Mouse (Mus musculus) frontal cortex, adult 2 months (tissue): ENCODE results near the gene Ncoa7. TPM values are rescaled to one million over a fixed set of nuclear protein-coding genes. Genes with fewer than 3 reads are reported as not detected.
"Not testable (repeated sequence)": the region's sequence is repeated elsewhere in the genome, so short reads cannot be mapped to it uniquely, and the experiment has no call there.

Experiments used
- DNase-seq, 2 experiments: peaks; one replicate each; pipeline ENCODE4 v3.0.0; 2022; ENCODE audit warnings: low spot score in 1 of 2; ENCODE audit errors: extremely low spot score in 1 of 2
- polyA plus RNA-seq: library from polyadenylated mRNA; depleted of rRNA; stranded (reverse); fragments of >200 nt; gene quantifications from 2 replicates; pipeline ENCODE4 v1.2.3, GENCODE M21; 2012

Ncoa7 gene
- polyA plus RNA-seq, 1 experiment: 46.7 TPM

DNA sequence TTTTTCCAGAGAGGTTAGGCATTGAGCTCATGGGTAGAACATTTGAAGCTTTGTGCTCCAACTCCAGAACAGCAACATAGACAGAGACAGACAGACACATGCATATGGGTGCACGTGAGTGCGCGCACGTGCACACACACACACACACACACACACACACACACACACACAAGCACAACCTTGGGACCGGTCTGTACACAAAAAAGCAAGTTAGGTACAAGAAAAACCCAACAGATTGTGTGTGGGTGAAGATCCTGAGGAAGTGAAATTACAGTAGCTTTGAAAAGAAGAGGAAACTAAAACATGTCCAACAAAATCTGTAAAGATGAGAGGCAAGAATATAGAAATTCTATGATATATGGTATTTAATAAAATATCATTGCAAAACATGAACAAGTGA is 13.6 kb downstream of the Ncoa7 start:
- DNase-seq: peak in 1 of 2 experiments; percentile 50

DNA sequence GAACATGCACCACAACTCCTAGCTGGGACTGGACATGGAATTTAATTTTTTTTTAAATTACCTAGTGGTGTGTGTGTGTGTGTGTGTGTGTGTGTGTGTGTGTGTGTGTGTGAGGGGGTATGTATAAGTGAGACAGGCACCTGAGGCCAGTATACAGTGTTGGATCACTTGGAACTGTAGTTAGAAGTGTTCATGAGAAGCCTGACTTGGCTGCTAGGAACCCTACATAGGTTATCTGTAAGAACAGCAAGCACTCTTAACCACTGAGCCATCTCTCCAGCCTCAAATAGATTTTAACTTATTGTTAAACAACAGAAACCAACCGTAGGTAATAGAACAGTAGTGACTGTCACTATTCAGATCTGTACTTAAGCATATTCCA is 14.8 kb downstream of the Ncoa7 start:
- no peak for DNase-seq

DNA sequence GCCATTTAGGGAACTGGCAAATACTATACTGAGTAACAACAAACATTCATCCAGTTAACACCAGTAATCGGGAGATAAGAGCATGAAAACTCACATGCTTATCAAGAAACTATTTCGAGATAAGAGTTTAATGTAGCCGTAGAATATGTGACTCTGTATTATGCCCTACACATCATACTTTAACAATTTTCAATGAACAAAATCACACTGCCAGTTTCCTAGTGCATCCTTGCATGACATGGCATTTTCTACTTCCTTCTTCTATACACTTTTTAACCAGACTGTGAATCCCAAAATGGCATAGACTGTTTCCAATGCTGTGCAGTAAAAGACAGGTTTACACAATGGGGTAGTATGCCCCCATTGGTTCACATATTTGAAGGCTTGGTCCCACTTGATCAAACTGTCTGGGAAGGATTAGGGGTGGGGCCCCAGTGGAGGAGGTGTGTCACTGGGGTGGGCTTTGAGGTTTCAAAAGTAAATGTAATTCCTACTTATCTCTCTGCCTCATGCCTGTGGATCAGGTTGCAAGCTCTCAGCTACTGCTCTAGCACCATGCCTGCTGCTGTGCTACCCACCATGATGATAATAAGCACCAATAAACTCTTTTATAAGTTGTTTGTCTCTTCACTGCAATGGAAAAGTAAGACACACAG is 15.3 kb downstream of the Ncoa7 start:
- DNase-seq: no peak

DNA sequence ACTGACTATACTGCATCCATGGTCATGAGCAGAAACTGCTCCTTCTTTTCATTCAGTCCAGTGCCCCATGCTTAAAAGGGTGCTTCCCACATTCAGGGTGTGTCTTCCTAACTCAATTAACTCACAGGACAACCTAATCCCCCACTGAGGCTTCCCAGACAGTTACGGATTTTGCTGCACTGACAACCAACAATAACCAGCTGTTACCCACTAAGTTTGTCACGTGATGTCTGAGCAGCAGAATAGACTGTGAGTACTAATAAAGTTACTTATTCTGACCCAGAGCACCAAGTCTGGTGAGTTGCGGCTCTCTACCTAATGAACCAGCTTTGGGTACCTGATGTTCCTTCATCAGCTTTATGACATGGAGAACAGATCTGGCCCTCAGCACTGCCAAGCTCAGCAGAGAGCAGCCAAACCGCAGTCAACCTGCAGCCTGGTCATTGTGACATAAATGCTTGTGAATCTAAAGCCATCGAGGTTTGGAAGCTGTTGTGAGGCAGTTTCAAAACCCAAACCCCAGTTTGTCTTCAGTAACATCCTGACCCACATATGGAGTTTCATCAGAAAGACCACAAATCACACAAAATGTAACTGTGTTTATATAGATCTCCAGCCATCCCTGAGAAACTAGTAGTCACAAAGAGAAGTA is 16.9 kb downstream of the Ncoa7 start:
- no peak for DNase-seq

DNA sequence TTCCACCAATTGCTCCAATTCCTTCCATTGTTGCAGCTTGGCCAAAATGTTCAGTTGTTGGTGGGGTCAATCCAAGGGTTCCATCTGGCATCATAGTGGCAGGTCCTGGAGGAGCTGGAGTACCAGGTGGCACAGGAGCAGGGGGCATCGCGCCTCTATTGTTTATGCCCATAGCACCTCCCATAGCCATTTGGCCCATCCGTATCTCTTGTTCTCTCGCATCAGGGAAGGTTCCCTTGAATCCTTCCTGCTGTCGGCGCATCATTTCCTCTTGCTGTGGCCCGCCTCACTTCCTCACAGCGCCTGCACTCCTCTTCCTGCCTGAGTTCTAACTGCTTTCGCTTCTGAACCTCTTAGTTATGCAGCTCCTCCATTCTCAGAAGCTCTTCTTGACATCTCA is 22.2 kb downstream of the Ncoa7 start:
- not testable (repeated sequence) for DNase-seq

DNA sequence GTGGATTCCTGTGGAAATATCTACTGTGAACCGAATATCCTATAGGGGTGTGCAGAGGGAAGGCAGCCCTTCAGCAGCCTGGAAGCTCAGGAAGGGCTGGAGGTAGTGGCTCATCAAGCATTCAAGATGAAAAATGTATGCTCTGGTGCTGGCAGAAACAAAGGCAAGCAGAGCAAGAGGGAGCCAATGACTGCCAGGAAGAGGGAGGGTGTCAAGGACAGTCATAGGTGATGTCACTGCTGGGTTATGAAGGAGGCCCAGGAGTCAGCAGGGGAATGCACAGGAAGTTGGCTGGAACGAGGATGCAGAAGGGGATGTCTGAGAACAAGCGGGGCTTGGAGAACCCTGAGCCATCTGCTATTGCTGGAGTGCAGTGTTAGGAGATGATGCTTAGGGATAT is 24.9 kb downstream of the Ncoa7 start:
- no peak for DNase-seq

DNA sequence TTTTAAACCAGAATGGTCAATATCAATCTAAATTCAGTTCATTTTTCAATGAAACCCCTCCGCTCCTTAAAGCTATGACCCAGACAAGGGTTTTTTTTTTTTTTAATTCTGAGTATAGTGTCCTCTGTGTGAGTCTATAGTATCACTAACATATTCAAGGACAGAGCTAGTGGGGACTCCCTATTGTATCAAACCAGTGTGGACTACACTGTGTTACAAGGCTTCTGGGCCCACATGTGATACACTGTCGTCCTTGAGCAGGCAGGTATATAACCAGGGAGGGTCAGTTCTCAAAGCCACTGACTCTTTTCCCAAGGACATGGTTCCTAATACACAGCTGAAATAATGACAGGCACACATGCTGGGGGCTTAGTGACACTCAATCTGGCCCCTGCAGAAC is 27.1 kb downstream of the Ncoa7 start:
- no peak for DNase-seq

DNA sequence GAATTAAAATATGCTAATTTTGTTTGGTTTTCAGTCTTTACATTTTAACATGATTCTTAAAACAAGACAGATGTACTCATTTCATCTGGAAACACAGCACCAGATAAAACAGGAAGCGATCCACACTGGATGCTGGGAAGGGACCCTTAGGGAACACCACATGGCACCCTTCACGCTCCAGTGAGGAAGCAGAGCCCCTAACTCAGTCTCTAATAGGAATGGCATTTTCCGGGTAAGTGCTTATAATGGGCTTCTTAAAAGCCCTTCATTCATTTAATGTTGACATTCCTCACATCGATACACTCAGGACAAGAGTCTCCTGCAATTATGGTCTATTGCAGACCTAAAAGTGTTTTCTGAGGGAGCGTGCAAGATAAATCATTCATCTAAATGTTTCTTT is 27.6 kb downstream of the Ncoa7 start:
- no peak for DNase-seq

DNA sequence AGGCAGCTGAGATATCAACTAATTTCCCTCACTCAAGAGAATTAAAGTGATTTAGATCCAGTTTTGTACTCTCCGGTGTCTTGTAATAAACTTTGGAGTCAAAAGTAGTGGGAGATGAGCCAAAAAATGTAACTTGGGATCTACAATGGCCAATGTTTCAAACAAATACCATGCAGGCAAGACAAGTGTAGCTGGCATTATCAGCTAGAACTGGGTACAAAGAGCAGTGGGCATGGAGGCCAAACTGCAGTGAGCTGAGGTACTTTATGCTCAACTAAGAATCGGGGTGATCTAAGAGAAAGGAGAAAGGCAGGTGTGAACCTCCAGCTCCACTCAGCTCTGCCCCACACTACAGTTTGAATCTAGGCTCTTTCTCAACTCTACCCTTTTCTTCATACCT is 28.7 kb downstream of the Ncoa7 start:
- DNase-seq: no peak

DNA sequence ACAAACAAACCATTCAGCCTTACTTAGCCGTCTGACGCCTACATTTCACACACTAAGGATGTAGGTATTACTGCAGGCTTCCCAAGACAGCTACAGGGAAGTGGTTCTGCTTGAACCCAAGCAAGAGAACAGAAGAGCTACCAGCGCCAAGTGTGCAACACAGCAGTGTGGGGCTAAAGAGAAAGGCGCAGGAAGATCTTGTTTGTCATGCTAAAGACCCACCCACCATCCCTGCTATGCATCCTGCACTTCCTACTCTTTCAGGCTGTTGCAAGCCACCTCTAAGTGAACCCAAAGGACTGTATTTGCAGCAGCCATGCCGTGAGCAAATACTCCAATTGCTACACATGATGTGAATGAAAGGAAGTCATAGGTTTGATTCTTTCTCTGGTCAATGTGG is 29.9 kb downstream of the Ncoa7 start:
- no peak for DNase-seq

DNA sequence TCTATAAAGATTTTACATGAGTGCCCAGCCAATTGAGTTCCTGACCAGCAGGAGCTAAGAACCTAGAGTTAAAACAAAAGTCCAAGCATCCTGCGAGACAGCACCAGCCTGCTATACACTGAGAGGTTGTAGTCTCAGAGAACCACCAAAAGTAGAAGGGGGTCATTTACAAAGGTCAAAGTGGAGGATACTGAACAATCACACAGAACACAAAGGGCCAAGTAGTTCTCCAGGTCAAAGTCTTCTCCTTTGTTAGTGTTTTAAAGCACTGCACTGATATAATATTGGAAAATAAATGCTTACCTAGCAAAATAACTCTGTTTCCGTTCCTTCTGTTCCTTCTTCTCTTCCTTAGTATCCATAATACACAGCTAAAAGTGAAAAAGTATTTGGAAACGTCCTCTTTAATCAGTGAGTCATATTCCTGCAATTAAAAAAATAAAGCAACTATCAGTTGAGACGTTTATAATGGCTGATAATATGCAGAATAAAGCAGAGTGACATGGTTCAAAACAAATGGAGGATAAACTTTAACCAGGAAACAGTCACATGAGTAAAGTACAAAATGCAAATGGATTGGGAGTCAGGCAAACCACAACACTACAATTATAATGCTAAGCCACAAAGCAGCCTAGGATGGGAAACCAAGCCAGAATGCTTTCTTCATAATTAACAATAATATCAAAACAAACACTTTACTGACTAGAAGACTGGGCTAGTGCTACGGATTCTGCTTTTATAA is 31.5 kb downstream of the Ncoa7 start:
- no peak for DNase-seq

DNA sequence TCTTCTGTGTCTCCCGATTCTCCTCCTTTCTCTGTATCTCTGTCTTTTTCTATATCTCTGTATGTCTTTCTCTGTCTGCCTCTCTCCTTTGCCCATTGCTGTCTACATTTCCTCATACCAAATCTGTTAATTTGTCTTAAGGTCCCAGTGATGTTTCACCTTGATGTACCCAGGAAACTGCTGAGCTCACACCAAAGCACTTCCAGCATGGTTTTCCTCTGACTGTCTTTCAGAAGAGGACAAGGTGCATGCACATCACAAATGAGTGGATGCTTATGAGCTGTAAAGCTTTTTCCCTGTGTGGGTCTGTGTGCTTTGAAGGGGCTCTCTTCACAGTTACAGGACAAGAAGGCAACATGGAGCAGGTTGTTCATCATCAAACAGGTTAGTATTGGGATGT is 34.3 kb downstream of the Ncoa7 start:
- DNase-seq: no peak

DNA sequence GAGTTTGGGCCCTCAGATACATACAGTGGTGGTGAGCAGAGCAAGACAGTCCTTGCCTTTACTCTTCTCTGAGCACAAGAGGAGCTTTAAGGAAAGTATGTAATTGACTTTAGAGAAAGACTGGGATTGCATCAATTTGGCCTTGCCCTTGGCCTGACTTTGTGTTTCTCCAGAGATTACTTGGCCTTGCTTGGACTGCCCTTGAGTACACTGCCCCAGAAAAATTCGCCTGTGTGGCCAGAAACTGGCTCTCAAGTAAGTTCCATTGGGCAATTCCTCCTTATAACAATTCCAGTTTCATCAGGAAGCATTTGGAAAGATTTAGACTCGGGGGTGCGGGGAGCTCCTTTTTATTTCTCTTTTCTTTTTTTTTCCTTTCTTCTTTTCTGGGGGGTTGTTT is 34.9 kb downstream of the Ncoa7 start:
- DNase-seq: no peak

DNA sequence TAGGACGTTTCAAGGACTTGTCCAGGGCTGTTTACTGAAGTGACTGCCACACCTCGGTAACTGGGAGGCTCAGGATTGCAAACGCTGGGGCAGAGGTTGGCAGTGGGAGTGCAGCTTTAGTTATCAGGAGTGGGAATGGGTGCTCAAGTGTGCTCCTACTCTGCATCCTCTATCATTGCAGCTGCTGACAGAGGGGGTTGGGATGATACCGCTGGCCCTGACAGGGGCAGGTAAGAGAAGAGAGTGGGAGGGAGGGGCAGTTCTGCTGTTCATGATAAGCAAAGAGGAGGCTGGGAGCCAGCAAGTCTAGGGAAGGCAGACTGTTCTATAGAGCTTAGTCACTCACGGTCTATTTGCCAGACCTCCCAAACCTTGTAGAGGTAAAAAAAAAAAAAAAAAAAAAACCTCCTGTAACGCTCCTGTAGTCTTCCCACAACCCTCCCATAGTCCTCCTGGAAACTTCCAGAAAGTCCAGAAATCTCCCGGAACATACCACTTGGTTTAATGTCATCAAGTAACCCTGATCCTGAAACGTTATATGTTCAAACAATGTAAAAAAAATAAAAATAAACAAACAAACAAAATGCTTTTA is 39.9 kb downstream of the Ncoa7 start:
- DNase-seq: no peak

DNA sequence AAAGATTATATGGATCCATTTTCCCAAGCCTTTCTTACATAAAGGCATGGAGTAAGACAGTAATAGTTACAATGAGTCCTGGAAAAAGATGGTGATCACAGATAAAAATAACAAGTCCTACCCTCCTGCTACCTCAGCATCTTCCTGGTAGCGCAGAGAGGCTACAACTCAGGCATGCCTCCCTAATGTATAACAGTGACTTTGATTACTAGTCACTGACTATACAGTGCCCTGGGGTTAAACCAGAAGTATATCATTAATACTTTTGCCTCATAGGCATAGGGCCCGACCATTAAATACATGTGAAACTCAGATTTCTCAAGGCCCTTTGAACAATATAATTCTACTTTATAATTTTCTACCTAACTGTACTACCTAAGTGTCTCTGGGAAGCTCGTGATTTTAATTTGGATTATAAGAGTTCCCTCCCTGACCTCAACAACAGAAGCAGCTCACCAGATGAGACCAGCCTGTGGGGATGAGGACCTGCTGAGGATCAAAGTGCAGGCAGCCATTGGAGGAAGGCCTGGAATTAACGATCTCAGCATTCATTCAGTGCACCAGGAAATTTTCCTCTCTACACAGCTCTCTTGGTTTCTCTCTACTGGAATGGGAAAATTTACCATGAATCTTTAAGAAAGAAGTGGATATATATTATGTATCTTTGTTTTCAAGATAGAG is 40.7 kb downstream of the Ncoa7 start:
- DNase-seq: no peak

DNA sequence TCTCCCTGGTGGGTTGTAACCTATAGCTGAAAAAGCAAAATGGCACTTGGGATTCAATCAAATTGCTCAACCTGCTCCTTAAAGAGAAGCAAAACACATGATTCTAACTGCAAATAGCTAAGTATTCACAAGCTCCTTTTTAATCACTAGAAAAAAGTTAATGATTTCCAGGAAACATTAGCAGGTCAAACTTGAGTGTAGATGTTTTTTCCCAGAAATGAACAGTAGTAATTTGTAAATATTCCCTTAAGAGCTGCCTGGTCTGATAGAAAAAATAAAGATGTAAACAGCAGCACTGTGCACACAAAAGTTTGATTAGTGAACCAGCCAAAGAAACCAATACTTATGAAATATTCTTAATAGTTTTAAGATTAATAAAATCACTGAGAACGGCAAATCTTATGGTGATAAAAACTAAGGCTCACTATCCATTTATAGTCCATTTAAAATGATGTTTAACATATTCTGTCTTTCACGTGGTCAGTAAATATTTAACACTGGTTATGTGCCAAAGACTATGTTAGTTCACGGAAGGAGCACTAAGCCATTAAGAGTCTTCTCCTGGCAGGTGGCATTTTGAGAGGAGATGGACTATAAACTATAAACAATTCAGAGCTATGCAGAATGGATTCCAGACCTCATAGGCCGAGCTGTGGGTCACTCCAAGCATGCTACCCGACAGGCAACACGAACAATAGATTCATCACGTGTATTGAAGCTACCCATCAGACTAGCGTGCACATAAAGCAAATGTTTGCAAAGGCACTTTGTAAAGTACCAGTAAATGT is 43.6 kb downstream of the Ncoa7 start:
- no peak for DNase-seq

DNA sequence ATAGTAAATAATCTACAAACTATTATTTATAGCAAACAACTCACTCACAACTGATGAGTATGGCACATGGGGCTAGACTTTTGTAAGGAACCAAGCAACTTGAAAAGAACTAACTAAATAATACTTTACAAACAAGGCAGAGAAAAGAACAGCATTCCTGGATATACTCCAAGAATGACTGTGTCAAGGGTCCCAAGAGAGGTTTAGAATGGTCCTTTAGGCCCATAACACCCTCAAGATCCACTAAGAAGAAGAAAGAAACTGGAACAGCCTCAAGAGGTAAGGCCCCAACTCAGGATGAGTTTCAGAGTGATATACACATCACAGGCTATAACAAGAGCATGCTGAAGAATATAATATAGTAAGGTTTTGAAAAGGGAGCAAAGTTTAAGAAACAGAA is 47.1 kb downstream of the Ncoa7 start:
- DNase-seq: no peak

DNA sequence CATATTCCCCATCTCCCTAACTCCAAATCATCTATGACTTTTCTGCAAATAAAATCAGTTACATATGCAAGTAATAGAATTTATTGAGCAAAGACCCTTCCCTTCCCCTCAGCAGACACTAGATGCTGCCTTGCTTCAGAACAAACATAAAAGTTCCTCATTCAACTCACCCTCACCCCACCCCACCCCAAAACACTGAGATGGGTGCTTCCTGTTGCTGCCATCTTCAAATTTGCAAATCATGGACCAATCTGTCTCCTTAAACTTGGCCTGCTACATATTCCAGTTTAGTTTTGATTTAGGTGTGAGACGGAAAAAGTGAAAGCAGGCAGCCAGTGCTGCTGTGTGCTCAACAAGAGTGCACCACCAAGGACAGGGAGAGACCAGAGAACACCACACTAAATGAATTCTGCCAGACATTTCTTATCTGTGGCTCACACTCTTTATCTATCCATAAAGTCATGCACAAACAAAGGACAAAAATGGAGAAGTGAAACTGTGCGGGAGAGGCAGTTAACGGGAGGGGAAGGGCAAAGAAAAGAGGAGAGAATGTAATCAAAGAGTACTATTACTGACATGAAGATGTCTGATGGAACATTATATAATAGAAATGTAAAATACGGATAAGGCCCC is 48.2 kb downstream of the Ncoa7 start:
- no peak for DNase-seq

DNA sequence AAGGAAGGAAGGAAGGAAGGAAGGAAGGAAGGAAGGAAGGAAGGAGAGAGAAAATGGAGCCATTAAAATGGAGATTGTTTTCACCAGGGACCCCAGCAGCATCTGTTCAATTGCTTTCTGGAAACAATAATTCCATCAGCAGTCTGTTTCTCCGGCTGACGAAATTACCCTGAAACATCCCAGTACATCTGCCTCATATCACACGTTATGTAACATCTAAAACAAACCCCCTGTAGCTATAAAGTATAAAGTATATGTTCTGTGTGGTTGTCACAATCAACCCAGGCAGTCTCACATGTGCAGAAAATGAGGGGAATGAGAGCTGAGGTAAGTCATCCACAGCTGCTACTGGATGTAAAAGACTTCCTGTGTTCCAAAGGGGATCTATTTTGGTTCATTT is 49.0 kb downstream of the Ncoa7 start:
- DNase-seq: peak in 1 of 2 experiments; percentile 22

DNA sequence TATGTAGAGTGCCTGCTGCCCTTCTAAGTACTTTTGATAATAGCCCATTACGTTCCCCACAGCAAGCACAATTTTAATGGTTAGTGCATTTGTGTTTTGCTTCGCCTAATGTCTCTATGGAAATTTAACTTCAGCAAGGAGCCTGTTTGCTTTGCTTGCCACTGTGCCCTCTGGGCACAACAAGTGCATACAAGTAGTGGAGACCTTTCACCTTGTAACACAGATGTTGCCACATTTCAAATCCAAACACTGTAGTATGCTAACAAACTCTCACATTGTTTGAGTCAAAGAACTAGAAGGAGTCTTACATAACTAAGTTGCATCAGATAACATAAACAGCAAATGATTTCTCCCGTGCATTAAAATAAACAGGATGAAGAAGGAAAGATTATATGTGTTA is 50.6 kb downstream of the Ncoa7 start:
- no peak for DNase-seq
